Mouse (Mus musculus) liver, embryonic 16.5 days (tissue): Measurements from ENCODE around the gene Dok4. TPM values are rescaled to one million over a fixed set of nuclear protein-coding genes. Genes with fewer than 3 reads are reported as not detected.

Experiments used
- ATAC-seq: fragments of 200-750 bp; cut with Nextera tagmentation; 2 replicates; pipeline ENCODE4 v1.8.0; 2017; ENCODE audit warnings: low read depth, mild to moderate bottlenecking, moderate number of reproducible peaks, moderate library complexity
- H3K27ac ChIP-seq: fragments of 300-500 bp; sonication (generic); 2 replicates; pipeline ENCODE4 v1.5.1; 2014; ENCODE audit warnings: mild to moderate bottlenecking, low read length
- H3K27me3 ChIP-seq: fragments of 300-500 bp; sonication (generic); 2 replicates; pipeline ENCODE4 v1.6.1; 2014; ENCODE audit warnings: low read depth, low read length, mixed read lengths; ENCODE audit not compliant: control insufficient read depth, insufficient read depth
- H3K36me3 ChIP-seq: fragments of 300-500 bp; sonication (generic); 2 replicates; pipeline ENCODE4 v1.6.1; 2014; ENCODE audit warnings: mild to moderate bottlenecking; ENCODE audit not compliant: control insufficient read depth, insufficient read depth
- H3K4me1 ChIP-seq: fragments of 300-500 bp; sonication (generic); 2 replicates; pipeline ENCODE4 v1.6.1; 2014; ENCODE audit warnings: low read depth, low read length, mixed read lengths; ENCODE audit not compliant: control insufficient read depth
- H3K4me2 ChIP-seq: fragments of 300-500 bp; sonication (generic); 2 replicates; pipeline ENCODE4 v1.6.1; 2014; ENCODE audit warnings: low read depth, low read length, mixed read lengths
- H3K4me3 ChIP-seq: fragments of 300-500 bp; sonication (generic); 2 replicates; pipeline ENCODE4 v1.5.1; 2014; ENCODE audit warnings: low read depth, mild to moderate bottlenecking, low read length
- H3K9ac ChIP-seq: fragments of 300-500 bp; sonication (generic); 2 replicates; pipeline ENCODE4 v1.6.1; 2014; ENCODE audit warnings: low read depth, low read length
- H3K9me3 ChIP-seq: fragments of 300-500 bp; sonication (generic); replicated peaks from 2 replicates; pipeline ENCODE4 v1.6.1; 2016; ENCODE audit warnings: low read length; ENCODE audit not compliant: control insufficient read depth
- WGBS: fragments of 180-500 bp; shearing (Covaris S2); extraction: QIAGEN DNeasy Blood & Tissue Kit; methylation state at CpG from one replicate; pipeline ENCODE4 v1.1.7; 2014; ENCODE audit not compliant: insufficient replicate concordance; 5-methylcytosine and 5-hydroxymethylcytosine counted together
- polyA plus RNA-seq: library from polyadenylated mRNA; unstranded; fragments of >200 nt; fragmentation: Nextera tagmentation; extraction: Ambion mirVana; gene quantifications from 2 replicates; pipeline ENCODE4 v1.2.1, GENCODE M21; 2015

Gene Dok4
- polyA plus RNA-seq, 1 experiment from 2014 or later, result 9.4 TPM

- Histone ChIP-seq H3K27ac (peak overlapping the region; percentile 96), H3K9ac (peak overlapping the region; percentile 63), H3K4me2 (peak overlapping the region; percentile 67), H3K9me3 (no peaks in the 10 kb centered on the region), H3K4me3 (peak overlapping the region; percentile 38), H3K27me3 (no peaks in the 10 kb centered on the region), H3K36me3 (no peaks in the 10 kb centered on the region), H3K4me1 (peaks cover 58% of the 10 kb centered on the region)
- WGBS, result 11% methylated on average over 11 of the region's 11 CpGs
- peak; percentile 99 for ATAC-seq
Observed at GRCm38 (mm10) chr8:94899262-94899661, 23.1 kb upstream of the Dok4 start.

GRCm38 (mm10) chr8:94892917-94893316 lies 16.8 kb upstream of the Dok4 start:
- Histone ChIP-seq H3K27ac (no peak overlapping the region), H3K27me3 (no peaks in the 10 kb centered on the region; the same call in none of the 2 replicates), H3K36me3 (no peaks in the 10 kb centered on the region), H3K4me1 (peaks cover 25% of the 10 kb centered on the region), H3K4me3 (no peak overlapping the region), H3K9me3 (no peaks in the 10 kb centered on the region), H3K4me2 (no peak overlapping the region), H3K9ac (no peak overlapping the region)
- ATAC-seq, result no peak
- WGBS, result 39% methylated on average over 2 of the region's 2 CpGs

- H3K9ac ChIP-seq, result peak overlapping the region; percentile 47; the same call in 1 of the 2 replicates
- WGBS, result 26% methylated on average over 14 of the region's 14 CpGs
- H3K4me2 ChIP-seq, result peak overlapping the region; percentile 52
- no peaks in the 10 kb centered on the region; the same call in none of the 2 replicates for H3K27me3 ChIP-seq
- H3K4me3 ChIP-seq, result peak overlapping the region; percentile 27
- H3K36me3 ChIP-seq, result no peaks in the 10 kb centered on the region
- H3K27ac ChIP-seq, result no peak overlapping the region
- ATAC-seq, result peak; percentile 73
- H3K9me3 ChIP-seq, result no peaks in the 10 kb centered on the region
- H3K4me1 ChIP-seq, result peaks cover 8% of the 10 kb centered on the region
Observed at GRCm38 (mm10) chr8:94888383-94889036, 12.4 kb upstream of the Dok4 start.

DNA sequence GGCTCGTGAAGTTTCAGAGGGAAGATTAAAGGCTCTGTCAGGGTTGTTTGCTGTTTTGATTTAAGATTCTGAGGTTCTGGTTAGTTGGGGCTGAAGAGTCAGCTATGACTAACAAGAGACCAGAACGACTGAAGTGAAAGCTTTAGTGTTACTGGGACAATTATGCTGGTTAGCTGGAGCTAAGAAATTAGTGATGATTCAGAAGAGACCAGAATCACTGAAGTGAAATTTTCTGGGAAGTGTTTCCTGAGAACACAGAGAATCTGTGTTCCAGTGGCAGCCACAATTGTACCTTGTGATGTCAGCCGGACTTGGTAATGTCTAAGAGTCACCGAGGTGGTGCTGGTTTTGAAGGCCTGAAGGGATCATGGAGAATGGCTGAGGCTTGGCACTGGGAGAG lies 4.6 kb upstream of the Dok4 start:
- Histone ChIP-seq H3K9me3 (no peaks in the 10 kb centered on the region), H3K36me3 (no peaks in the 10 kb centered on the region), H3K4me1 (peaks cover 8% of the 10 kb centered on the region), H3K4me2 (no peak overlapping the region), H3K9ac (no peak overlapping the region), H3K27me3 (no peaks in the 10 kb centered on the region; the same call in 1 of the 2 replicates), H3K4me3 (no peak overlapping the region), H3K27ac (no peak overlapping the region)
- no peak for ATAC-seq
- 53% methylated on average over 4 of the region's 4 CpGs for WGBS

DNA sequence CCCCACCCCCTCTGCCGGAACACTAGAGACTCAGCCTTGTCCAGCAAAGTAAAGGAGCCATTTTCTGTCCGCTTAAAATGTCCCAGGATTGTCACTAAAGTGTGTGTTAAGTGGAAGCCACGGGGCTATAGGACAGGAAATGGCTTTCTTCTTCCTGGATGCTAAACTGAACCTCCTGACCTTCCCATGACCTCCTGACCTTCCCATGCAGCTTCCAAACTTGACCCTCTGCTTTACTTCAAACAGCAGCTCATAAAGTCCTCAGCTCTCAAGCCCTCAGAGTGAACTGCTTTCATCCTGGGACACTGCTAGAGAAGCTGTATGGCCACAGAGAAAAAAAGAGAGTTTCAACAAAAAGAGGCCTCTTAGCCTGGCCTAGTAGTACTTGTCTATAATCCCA lies 690 bp upstream of the Dok4 start:
- 35% methylated on average over 3 of the region's 3 CpGs for whole genome bisulfite sequencing
- Histone ChIP-seq H3K9me3 (no peaks in the 10 kb centered on the region), H3K4me3 (no peak overlapping the region), H3K4me1 (peaks cover 28% of the 10 kb centered on the region), H3K27me3 (peaks cover 11% of the 10 kb centered on the region), H3K36me3 (no peaks in the 10 kb centered on the region), H3K9ac (peak overlapping the region; percentile 52), H3K4me2 (peak overlapping the region; percentile 89), H3K27ac (peak overlapping the region; percentile 85)
- ATAC-seq, result no peak

- Histone ChIP-seq H3K4me1 (peaks cover 31% of the 10 kb centered on the region), H3K36me3 (no peaks in the 10 kb centered on the region), H3K27ac (peak overlapping the region; percentile 96), H3K4me3 (peak overlapping the region; percentile 84), H3K9me3 (no peaks in the 10 kb centered on the region), H3K4me2 (peak overlapping the region; percentile 89), H3K9ac (peak overlapping the region; percentile 94), H3K27me3 (peaks cover 15% of the 10 kb centered on the region)
- under 1% methylated on average over 17 of the region's 20 CpGs for WGBS
- peak; percentile 13; the same call in 1 of the 2 replicates for ATAC-seq
Observed at GRCm38 (mm10) chr8:94875871-94876150, 319 bp downstream of the Dok4 start.

DNA sequence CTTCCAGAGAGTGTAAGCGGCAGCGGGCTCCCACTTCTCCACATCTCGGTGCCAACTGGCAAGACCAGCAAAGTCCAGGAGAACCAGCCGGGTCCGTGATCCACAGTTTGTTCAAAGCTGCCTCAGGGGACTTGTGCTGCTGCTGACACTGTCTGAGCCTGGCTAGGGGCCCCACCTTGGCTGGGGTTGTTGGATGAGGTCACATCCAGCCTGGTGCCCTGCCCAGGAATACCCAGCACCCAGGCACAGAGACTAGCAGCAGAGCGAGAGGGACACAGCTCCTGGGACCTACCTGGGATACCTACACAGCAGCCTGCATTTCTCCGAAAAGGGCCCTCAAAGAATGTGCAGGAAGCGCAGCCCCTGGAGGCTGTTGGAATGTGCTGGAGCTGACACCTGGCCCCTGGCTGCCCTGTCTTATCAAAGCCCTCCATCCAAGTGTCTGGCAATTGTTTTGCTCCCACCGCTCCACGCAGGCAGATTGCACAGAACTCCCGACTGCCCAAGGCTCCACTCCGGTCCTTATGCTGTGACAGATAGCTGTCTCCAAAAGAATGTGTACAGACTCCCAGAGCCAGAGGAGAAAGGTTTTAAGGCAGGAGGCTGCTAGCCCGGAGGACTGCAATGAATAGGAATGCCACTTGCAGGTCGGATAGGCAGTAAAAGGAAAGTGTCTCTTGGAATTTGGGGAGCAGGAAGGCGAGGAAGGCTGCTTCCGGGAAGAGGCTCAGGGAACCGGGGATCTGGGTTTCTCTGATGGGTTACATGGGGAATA lies 847 bp downstream of the Dok4 start:
- peak overlapping the region; percentile 94 for H3K9ac ChIP-seq
- ATAC-seq, result peak; percentile 3; the same call in 1 of the 2 replicates
- WGBS, result 19% methylated on average over 17 of the region's 17 CpGs
- peak overlapping the region; percentile 89 for H3K4me2 ChIP-seq
- peaks cover 36% of the 10 kb centered on the region for H3K4me1 ChIP-seq
- H3K36me3 ChIP-seq, result no peaks in the 10 kb centered on the region
- H3K27me3 ChIP-seq, result peaks cover 21% of the 10 kb centered on the region
- peak overlapping the region; percentile 84 for H3K4me3 ChIP-seq
- H3K27ac ChIP-seq, result peak overlapping the region; percentile 96
- H3K9me3 ChIP-seq, result no peaks in the 10 kb centered on the region

- peak overlapping the region; percentile 84 for H3K4me3 ChIP-seq
- WGBS, result 12% methylated on average over 6 of the region's 6 CpGs
- peaks cover 36% of the 10 kb centered on the region for H3K4me1 ChIP-seq
Observed at GRCm38 (mm10) chr8:94874358-94874757, 1.8 kb downstream of the Dok4 start.

GRCm38 (mm10) chr8:94872576-94872975 lies 3.6 kb downstream of the Dok4 start:
- peaks cover 36% of the 10 kb centered on the region for H3K4me1 ChIP-seq
- peaks cover 27% of the 10 kb centered on the region for H3K27me3 ChIP-seq
- no peak overlapping the region for H3K27ac ChIP-seq
- no peak overlapping the region for H3K4me2 ChIP-seq
- WGBS, result 73% methylated on average over 2 of the region's 2 CpGs
- H3K4me3 ChIP-seq, result no peak overlapping the region
- H3K9me3 ChIP-seq, result no peaks in the 10 kb centered on the region
- no peak overlapping the region for H3K9ac ChIP-seq
- no peaks in the 10 kb centered on the region; the same call in 1 of the 2 replicates for H3K36me3 ChIP-seq
- ATAC-seq, result no peak

More at GRCm38 (mm10) chr8:94874358-94874757, 1.8 kb downstream of the Dok4 start:
- Histone ChIP-seq H3K27me3 (peaks cover 27% of the 10 kb centered on the region), H3K36me3 (no peaks in the 10 kb centered on the region), H3K4me2 (peak overlapping the region; percentile 89), H3K27ac (peak overlapping the region; percentile 64), H3K9ac (peak overlapping the region; percentile 94), H3K9me3 (no peaks in the 10 kb centered on the region)
- ATAC-seq, result peak; percentile 51
